Mouse (Mus musculus) frontal cortex, postnatal 10 days (tissue): ENCODE measurements around the gene Eno1.
"Not testable (repeated sequence)": the region's sequence is repeated elsewhere in the genome, so short reads cannot be mapped to it uniquely, and the experiment has no call there.

Experiments
- DNase-seq, 2 experiments: peaks; one replicate each; pipeline ENCODE4 v3.0.0; 2022; ENCODE audit warnings: low spot score in 2 of 2, mixed read lengths in 1 of 2

The Eno1 gene

DNA sequence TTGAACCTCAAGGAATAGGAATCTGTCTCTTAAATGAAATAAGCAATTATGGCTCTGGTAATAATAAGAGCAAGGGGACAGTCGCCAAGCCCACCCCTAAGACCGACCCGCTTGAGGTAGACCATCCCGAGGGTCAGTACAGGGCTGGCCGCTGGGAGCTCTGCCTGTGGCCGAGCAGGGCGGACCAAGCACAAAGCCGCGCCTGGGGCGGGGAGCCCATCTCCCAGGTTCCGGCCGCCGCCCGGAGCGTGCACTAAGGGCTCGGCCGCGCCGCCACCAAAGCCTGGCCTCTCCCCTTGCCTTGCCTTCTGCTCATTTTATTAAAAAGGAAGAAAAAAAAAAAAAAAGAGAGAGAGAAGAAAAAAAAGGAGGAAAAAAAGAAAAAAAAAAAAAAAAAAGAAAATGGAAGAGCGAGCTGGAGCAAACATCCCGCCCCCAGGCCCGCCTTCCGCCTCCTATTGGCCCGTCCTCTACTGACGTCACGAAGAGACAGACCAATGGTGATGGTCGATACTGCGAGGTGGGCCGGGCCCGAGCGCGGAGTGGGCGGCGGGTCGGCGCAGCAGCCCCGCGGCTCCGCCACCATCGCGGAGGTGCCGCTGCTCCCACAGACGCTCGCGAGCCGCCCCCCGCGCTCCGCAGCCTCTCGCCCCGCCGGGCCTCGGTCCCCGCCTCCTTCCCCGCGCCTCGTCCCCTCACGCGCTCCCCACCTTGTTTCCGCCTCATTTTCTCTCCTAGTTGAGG is 44.7 kb downstream of the Eno1 start, which contains the start of gene Rere:
TSS of gene Rere (plus strand) at position 629 of the 744 bp plus-strand sequence.
- DNase-seq = peak; percentile 96 to 98

DNA sequence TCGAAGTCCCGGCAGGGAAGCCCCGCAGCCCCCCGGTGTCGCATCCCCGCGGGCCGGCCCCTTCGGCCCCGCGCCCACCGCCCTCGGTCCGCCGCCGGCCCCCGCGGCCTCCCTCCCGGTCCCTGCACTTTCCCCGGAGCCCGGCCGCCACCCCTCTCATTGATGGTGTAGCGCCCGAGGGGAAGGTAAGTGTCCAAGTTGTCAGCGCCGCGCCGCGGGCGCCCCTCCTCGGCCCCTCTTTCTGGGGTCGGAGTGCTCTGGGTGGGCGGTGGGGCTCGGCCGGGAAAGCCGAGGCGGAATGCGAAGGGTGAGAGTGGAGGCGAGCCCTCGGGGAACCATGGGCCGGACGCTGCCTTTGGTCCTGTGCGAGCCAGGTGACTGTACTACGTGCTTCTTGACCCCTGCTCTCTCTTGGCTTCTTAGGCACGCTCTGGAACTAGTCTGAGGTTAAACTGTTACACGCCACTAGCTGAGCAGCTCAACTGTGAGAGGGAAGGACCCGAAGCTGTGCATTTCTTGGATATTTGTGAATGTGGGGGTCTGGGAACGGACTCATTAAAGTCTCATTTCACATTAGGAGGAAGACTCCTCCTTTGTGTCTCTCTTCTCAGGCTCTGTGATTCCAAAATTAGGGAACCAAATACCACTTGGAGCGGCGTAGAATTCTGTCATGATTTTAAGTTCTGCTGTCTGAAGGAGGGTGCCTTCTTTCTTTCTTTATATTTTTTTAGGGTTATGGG is 45.5 kb downstream of the Eno1 start:
- peak; percentile 23 to 55 for DNase-seq

DNA sequence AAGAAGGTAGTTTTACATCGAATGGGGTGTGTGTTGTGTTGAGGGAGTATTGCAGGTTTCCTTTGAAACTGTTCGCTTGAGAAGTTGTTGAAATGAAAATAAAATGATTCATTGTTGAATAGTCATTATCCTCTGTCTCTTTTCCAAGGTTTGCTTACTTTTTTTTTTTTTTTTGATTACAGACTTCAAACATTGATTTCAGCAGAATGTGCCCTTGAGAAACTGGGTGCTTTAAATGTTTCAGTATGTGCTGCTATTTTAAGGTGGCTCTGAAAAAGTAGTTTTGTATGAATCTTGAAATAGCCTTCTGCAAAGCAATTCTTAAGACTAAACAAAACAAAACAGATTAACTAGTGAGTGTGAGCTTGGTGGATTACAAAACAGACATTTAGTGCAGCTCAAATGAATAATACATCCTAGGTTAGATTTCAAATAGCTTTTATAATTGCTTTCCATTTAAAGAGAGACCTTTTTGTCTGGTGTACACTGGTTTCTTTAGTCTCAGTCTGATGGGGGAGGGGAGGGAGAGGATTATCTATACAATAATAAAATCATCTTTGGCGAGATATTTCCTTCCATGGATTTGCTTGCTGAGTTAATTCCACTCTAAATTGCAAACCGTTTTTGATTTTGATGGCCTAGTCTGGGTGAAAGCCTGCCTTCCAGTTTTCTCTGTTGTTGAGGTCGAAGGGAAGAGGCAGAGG is 46.3 kb downstream of the Eno1 start:
- no peak for DNase-seq

DNA sequence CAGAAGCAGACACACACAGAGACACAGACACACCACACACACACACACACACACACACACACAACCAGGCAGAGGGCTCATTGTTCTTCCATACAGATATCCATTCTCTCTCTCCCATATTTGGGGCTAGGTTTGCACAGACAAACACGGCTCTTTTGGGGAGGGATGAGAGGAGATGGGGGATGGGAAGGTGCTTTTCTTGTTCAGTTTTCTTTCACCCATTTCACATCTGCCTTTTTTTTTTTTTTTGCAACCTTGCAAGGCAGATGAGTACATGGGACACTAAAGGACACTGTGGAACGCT is 46.8 kb downstream of the Eno1 start:
- no peak for DNase-seq

DNA sequence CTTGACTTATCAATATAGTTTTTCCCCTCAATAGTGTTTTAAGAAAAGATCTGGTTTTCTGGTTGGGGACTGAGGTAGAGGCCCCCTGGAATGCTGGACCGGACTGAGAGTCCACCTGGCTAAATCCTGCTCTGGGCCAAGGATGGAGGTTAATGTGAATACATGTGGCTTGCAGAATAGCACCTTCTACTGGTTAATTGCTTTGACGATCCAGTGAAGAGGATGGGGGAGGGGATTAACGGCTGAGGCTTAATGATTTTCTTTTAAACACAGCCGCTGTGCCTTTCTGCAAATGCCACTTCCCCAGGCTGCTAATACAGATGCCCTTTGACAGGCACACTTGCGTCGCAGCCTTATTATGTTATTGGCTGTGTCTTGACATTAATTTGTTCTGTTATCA is 47.5 kb downstream of the Eno1 start:
- no peak for DNase-seq

DNA sequence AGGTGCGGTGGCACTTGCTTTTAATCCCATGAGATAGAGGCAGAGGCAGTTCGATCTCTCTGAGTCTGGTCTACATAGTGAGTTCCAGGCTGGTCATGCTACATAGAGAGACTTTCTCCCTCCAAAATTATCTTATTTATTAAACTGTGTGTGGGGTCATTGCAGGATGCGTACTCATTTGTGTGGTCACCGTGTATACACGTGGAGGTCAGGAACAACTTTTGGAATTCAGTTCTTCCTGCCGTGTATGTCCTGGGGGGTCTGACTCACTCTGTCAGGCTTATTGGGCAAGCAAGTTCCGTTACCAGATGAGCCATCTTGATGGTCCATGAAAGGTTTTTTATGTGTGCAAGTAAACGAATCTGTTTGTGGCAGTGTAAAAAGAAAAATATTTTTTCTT is 50.5 kb downstream of the Eno1 start:
- no peak for DNase-seq

DNA sequence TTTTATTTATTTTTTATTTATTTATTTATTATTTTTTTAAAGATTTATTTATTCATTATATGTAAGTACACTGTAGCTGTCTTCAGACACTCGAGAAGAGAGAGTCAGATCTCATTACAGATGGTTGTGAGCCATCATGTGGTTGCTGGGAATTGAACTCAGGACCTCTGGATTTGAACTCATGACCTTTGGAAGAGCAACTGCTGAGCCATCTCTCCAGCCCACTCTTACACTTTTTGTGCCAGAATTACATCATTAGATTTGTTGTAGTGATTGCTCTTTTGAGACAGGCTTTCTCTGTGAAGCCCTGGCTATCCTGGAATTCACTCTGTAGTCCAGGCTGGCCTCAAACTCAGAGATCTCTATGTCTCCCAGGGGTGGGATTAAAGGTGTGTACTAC is 50.9 kb downstream of the Eno1 start:
- not testable (repeated sequence) for DNase-seq

DNA sequence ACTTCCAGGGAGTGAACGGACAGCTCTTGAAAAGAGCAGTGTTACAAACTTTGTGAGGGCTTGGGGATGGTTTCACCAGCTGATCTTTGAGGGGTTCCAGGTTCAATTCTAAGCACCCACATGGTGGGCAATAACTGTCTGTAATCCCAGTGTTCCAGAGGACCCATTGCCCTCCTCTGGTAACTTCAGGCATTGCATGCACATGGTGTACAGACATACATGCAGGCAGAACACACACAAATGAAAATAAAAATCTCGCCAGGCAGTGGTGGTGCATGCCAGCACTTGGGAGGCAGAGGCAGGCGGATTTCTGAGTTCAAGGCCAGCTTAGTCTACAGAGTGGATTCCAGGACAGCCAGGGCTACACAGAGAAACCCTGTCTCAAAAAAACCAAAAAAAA is 55.4 kb downstream of the Eno1 start:
- no peak for DNase-seq

DNA sequence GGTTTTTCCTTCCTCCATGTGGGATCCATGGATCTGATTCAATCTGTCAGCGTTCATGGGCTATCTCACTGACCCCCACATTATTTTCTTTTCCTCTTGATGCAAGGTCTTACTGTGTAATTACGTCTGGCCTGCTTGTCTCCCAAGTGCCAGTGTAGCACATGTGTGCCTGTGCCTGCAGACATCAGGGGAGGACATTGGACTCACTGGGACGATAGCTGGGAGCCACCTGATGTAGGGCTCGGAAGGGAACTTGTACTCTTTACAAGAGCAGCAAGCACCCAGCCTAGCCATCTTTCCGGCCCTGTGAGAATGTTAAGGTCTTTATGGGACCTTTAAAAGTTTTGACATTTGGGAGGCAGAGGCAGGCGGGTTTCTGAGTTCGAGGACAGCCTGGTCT is 58.3 kb downstream of the Eno1 start:
- no peak for DNase-seq

DNA sequence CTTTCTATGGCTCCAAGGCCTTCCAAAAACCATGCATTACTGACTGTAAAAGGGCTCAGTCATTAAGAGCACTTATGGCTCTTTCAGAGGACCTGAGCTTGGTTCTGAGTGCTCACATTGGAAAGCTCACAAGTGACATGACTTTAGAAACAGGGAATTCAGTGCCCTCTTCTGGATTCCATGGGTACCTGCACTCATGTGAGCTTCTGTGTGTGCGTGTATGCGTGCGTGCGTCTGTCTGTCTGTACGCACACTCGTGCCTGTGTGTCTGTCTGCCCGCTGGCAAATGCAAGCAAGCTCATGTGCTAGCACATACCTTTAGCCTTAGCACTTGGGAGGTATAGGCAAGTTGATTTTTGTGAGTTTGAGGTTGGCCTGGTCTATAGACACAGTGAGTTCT is 59.4 kb downstream of the Eno1 start:
- DNase-seq = no peak
